Mouse (Mus musculus) CD4-positive, CD25-positive, alpha-beta regulatory T cell, adult 2 months (primary cell): ENCODE results near the gene Macc1.
A peak's percentile ranks its signal among the peaks of the same experiment; 100 is the strongest.

Experiments used
- DNase-seq: peaks from one replicate; pipeline ENCODE4 v3.0.0-alpha.2; 2012; ENCODE audit warnings: low read depth, low spot score

The Macc1 gene

GRCm38 (mm10) chr12:119386650-119387049 is 72.6 kb downstream of the Macc1 start:
- DNase-seq: no peak

GRCm38 (mm10) chr12:119387925-119388324 is 73.9 kb downstream of the Macc1 start:
- peak; percentile 57 for DNase-seq

GRCm38 (mm10) chr12:119390192-119390684 is 76.2 kb downstream of the Macc1 start:
- DNase-seq: no peak

- DNase-seq: no peak
Measured at GRCm38 (mm10) chr12:119398046-119398659, 84.1 kb downstream of the Macc1 start.

- no peak for DNase-seq
Measured at GRCm38 (mm10) chr12:119402273-119402672, 88.2 kb downstream of the Macc1 start.

- no peak for DNase-seq
Measured at GRCm38 (mm10) chr12:119402796-119403195, 88.7 kb downstream of the Macc1 start.

- DNase-seq: no peak
Measured at GRCm38 (mm10) chr12:119404810-119405209, 90.7 kb downstream of the Macc1 start.

GRCm38 (mm10) chr12:119410522-119410921 is 96.5 kb downstream of the Macc1 start:
- no peak for DNase-seq

- DNase-seq: no peak
Measured at GRCm38 (mm10) chr12:119410956-119411355, 96.9 kb downstream of the Macc1 start.

- DNase-seq: no peak
Measured at GRCm38 (mm10) chr12:119411982-119412381, 97.9 kb downstream of the Macc1 start.

GRCm38 (mm10) chr12:119415900-119416299 is 101.8 kb downstream of the Macc1 start:
- no peak for DNase-seq

- no peak for DNase-seq
Measured at GRCm38 (mm10) chr12:119425749-119426148, 111.7 kb downstream of the Macc1 start.

- DNase-seq: no peak
Measured at GRCm38 (mm10) chr12:119426182-119426886, 112.3 kb downstream of the Macc1 start.

- DNase-seq: peak; percentile 31
Measured at GRCm38 (mm10) chr12:119426887-119427204, 112.8 kb downstream of the Macc1 start.

GRCm38 (mm10) chr12:119440720-119441119 is 126.7 kb downstream of the Macc1 start:
- DNase-seq: no peak

GRCm38 (mm10) chr12:119450116-119450515 is 136.0 kb downstream of the Macc1 start:
- DNase-seq: no peak

GRCm38 (mm10) chr12:119451232-119451631 is 137.2 kb downstream of the Macc1 start:
- DNase-seq: no peak

- DNase-seq: no peak
Measured at GRCm38 (mm10) chr12:119454076-119454475, 140.0 kb downstream of the Macc1 start.

- DNase-seq: peak; percentile 19
Measured at GRCm38 (mm10) chr12:119464040-119464939, 150.2 kb downstream of the Macc1 start.

GRCm38 (mm10) chr12:119464940-119465245 is 150.8 kb downstream of the Macc1 start:
- no peak for DNase-seq

GRCm38 (mm10) chr12:119467656-119468055 is 153.6 kb downstream of the Macc1 start:
- no peak for DNase-seq

GRCm38 (mm10) chr12:119470260-119470659 is 156.2 kb downstream of the Macc1 start:
- peak; percentile 53 for DNase-seq
